Mouse (Mus musculus) erythroblast, embryonic 14.5 days (primary cell): ENCODE data around the gene Hesx1.

Experiments used
- GATA1 ChIP-seq: IDR thresholded peaks from 2 replicates; pipeline ENCODE4 v1.6.1; 2012; ENCODE audit warnings: low read length, inconsistent platforms, mixed read lengths
- TAL1 ChIP-seq: IDR thresholded peaks from 3 replicates; pipeline ENCODE4 v1.6.1; 2012; ENCODE audit warnings: low read length, inconsistent platforms, mixed read lengths

- no peak for TF ChIP-seq GATA1
- TF ChIP-seq TAL1: no peak
These were observed 23.7 kb downstream of the Hesx1 start for GRCm38 (mm10) chr14:27017936-27018335.
